In the genomic region with DNA sequence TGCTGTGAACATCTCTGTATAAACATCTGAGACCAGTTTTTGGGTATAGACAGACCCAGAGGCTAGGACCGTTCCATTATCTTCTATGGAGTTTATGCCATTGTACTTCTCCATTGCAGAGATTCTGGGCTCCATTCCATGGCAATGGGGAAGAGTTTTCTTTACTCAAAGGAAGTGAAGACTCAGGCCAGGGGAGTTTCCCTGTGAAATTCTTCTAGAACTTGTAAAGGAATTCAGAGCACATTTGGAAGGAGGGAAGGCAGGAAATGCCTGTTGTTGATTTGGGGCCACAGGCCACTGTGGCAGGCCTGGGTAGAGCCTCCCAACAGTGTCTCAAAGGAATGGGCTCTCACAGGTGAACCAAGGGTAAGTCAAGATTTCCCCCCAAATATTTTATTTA, we compare ENCODE assay signal across 13 mouse cellular contexts. TPM values are rescaled to one million over a fixed set of nuclear protein-coding genes. Genes with fewer than 3 reads are reported as not detected.
DNase-seq lines count a peak whose midpoint lies in the region; ATAC-seq and TF ChIP-seq lines count a peak whose summit lies in the region.
"Had no signal": no experiment of that assay in that cellular context is flagged by ENCODE, and none has a peak within 500 bp of the region (broad histone marks: within the 10 kb centered on the region; RNA-seq: fewer than 3 reads in every experiment).

No protein-coding gene starts in this region.

- no peak overlapping the region for H3K4me3 ChIP-seq in embryonic facial prominence, embryonic 13.5 days
- no peak overlapping the region for H3K4me3 ChIP-seq in embryonic facial prominence, embryonic 10.5 days
- H3K4me3 ChIP-seq in limb, embryonic 15.5 days = no peak overlapping the region
- no peak overlapping the region for H3K4me3 ChIP-seq in limb, embryonic 10.5 days
- H3K4me3 ChIP-seq in lung, postnatal 0 days (ENCODE audit: low read depth, low read length) = no peak overlapping the region
- H3K4me3 ChIP-seq: erythroblast, embryonic 14.5 days; liver, embryonic 13.5 days; midbrain, embryonic 12.5 days had no signal

- TF ChIP-seq EP300 in lung, postnatal 0 days (IDR thresholded peaks at IDR 0.05) = 0 out of 2 replicates have a peak, but pooled peaks have one; percentile 4

- no peak for DNase-seq in embryonic facial prominence, embryonic 10.5 days (ENCODE audit: low spot score)
- DNase-seq in limb, embryonic 10.5 days (ENCODE audit: low spot score) = no peak
- peak; percentile 76 for DNase-seq in adipocyte (ENCODE audit: low spot score)
- DNase-seq in lung, postnatal 0 days (ENCODE audit: low spot score) = peak; percentile 73
- no peak for DNase-seq in T-cell, adult 2 months (ENCODE audit: low spot score)
- no peak for DNase-seq in cerebellum, postnatal 14 days
- DNase-seq: adrenal gland, postnatal 36 days; liver, embryonic 13.5 days had no signal

- no peak for ATAC-seq in embryonic facial prominence, embryonic 13.5 days (ENCODE audit: insufficient number of reproducible peaks, insufficient read depth, low FRiP score, low TSS enrichment, low read depth)
- ATAC-seq in limb, embryonic 15.5 days (ENCODE audit: insufficient number of reproducible peaks, low FRiP score, low TSS enrichment, low read depth) = no peak
- ATAC-seq in lung, postnatal 0 days = no peak
- ATAC-seq: inflammation-experienced regulatory T-cells, adult 6 months had no signal

- no peak overlapping the region for H3K9ac ChIP-seq in embryonic facial prominence, embryonic 13.5 days
- no peak overlapping the region for H3K9ac ChIP-seq in limb, embryonic 15.5 days
- no peak overlapping the region for H3K9ac ChIP-seq in lung, postnatal 0 days (replicated peaks; ENCODE audit: low read depth)
- H3K9ac ChIP-seq: liver, embryonic 13.5 days; midbrain, embryonic 12.5 days had no signal

- H3K4me2 ChIP-seq in embryonic facial prominence, embryonic 13.5 days = no peak overlapping the region
- no peak overlapping the region for H3K4me2 ChIP-seq in limb, embryonic 15.5 days
- no peak overlapping the region for H3K4me2 ChIP-seq in lung, postnatal 0 days (replicated peaks; ENCODE audit: low read depth, low read length)
- H3K4me2 ChIP-seq: liver, embryonic 13.5 days; midbrain, embryonic 12.5 days had no signal

- 0 out of 2 replicates have a peak overlapping the region, but pooled peaks have one; percentile 69 for H3K27ac ChIP-seq in embryonic facial prominence, embryonic 13.5 days
- no peak overlapping the region for H3K27ac ChIP-seq in embryonic facial prominence, embryonic 10.5 days (replicated peaks)
- H3K27ac ChIP-seq in limb, embryonic 15.5 days = peak overlapping the region; percentile 85
- H3K27ac ChIP-seq in limb, embryonic 10.5 days = no peak overlapping the region
- peak overlapping the region; percentile 81 for H3K27ac ChIP-seq in lung, postnatal 0 days (ENCODE audit: low read length)
- H3K27ac ChIP-seq: midbrain, embryonic 12.5 days had no signal

- peaks cover 26% of the 10 kb centered on the region for H3K4me1 ChIP-seq in embryonic facial prominence, embryonic 13.5 days
- H3K4me1 ChIP-seq in embryonic facial prominence, embryonic 10.5 days = peaks cover 22% of the 10 kb centered on the region
- H3K4me1 ChIP-seq in limb, embryonic 15.5 days = peaks cover 26% of the 10 kb centered on the region
- peaks cover 7% of the 10 kb centered on the region; the same call in 1 of the 2 replicates for H3K4me1 ChIP-seq in limb, embryonic 10.5 days
- peaks cover 38% of the 10 kb centered on the region for H3K4me1 ChIP-seq in lung, postnatal 0 days (ENCODE audit: insufficient read depth, low read depth, low read length)
- H3K4me1 ChIP-seq: midbrain, embryonic 12.5 days had no signal

- no peaks in the 10 kb centered on the region for H3K27me3 ChIP-seq in embryonic facial prominence, embryonic 13.5 days
- no peaks in the 10 kb centered on the region for H3K27me3 ChIP-seq in embryonic facial prominence, embryonic 10.5 days (replicated peaks; ENCODE audit: low read depth, poor library complexity, severe bottlenecking)
- H3K27me3 ChIP-seq in limb, embryonic 15.5 days = no peaks in the 10 kb centered on the region
- no peaks in the 10 kb centered on the region for H3K27me3 ChIP-seq in limb, embryonic 10.5 days (ENCODE audit: low read depth, poor library complexity, severe bottlenecking)
- H3K27me3 ChIP-seq in lung, postnatal 0 days (replicated peaks; ENCODE audit: insufficient read depth, low read length) = no peaks in the 10 kb centered on the region
- H3K27me3 ChIP-seq: liver, embryonic 13.5 days; midbrain, embryonic 12.5 days had no signal

- no peak for TF ChIP-seq CTCF in lung, postnatal 0 days (IDR thresholded peaks at IDR 0.05)

- peaks cover 53% of the 10 kb centered on the region for H3K36me3 ChIP-seq in embryonic facial prominence, embryonic 13.5 days
- H3K36me3 ChIP-seq in embryonic facial prominence, embryonic 10.5 days (replicated peaks) = peaks cover 58% of the 10 kb centered on the region
- H3K36me3 ChIP-seq in limb, embryonic 15.5 days = peaks cover 53% of the 10 kb centered on the region
- peaks cover 57% of the 10 kb centered on the region for H3K36me3 ChIP-seq in limb, embryonic 10.5 days
- peaks cover 43% of the 10 kb centered on the region for H3K36me3 ChIP-seq in lung, postnatal 0 days (ENCODE audit: insufficient read depth, low read length)

- 69% methylated on average over 1 of the region's 1 CpGs for WGBS in embryonic facial prominence, embryonic 13.5 days
- 85% methylated on average over 1 of the region's 1 CpGs for WGBS in embryonic facial prominence, embryonic 10.5 days
- WGBS in limb, embryonic 15.5 days = 87% methylated on average over 1 of the region's 1 CpGs
- 90% methylated on average over 1 of the region's 1 CpGs for WGBS in limb, embryonic 10.5 days
- WGBS in lung, postnatal 0 days = 20% methylated on average over 1 of the region's 1 CpGs

- no peaks in the 10 kb centered on the region for H3K9me3 ChIP-seq in embryonic facial prominence, embryonic 13.5 days
- no peaks in the 10 kb centered on the region for H3K9me3 ChIP-seq in embryonic facial prominence, embryonic 10.5 days
- H3K9me3 ChIP-seq in limb, embryonic 15.5 days = no peaks in the 10 kb centered on the region
- H3K9me3 ChIP-seq in limb, embryonic 10.5 days (replicated peaks) = no peaks in the 10 kb centered on the region
- no peaks in the 10 kb centered on the region for H3K9me3 ChIP-seq in lung, postnatal 0 days (ENCODE audit: low read length)
- H3K9me3 ChIP-seq: liver, embryonic 13.5 days; midbrain, embryonic 12.5 days had no signal

RNA-seq across cellular contexts. Expression of a gene that starts 11.7 kb away (rescaled TPM):
- polyA plus RNA-seq in embryonic facial prominence, embryonic 13.5 days (2015; fragmentation: Nextera tagmentation; extraction: Ambion mirVana) = 15.6 and 17.1 TPM in 2 replicates
- 12.7 and 15.5 TPM in 2 replicates for polyA plus RNA-seq in embryonic facial prominence, embryonic 10.5 days (2016; fragmentation: Nextera tagmentation; extraction: Ambion mirVana)
- polyA plus RNA-seq in limb, embryonic 15.5 days (2015; fragmentation: Nextera tagmentation; extraction: Ambion mirVana) = 30.5 and 37.1 TPM in 2 replicates
- 10.3 and 13.4 TPM in 2 replicates for polyA plus RNA-seq in limb, embryonic 10.5 days (2016; fragmentation: Nextera tagmentation; extraction: Ambion mirVana)
- 29.5 and 35.9 TPM in 2 replicates for polyA plus RNA-seq in lung, postnatal 0 days (2015; fragmentation: Nextera tagmentation; extraction: Ambion mirVana)

Comparison
In these comparisons a context has a peak if more than half of its experiments do, and no peak if none do; other contexts are left out.
1. H3K27ac ChIP-seq: peak in embryonic facial prominence, embryonic 13.5 days (single experiment), limb, embryonic 15.5 days (single experiment) and lung, postnatal 0 days (single experiment); none in embryonic facial prominence, embryonic 10.5 days (single experiment) and limb, embryonic 10.5 days (single experiment).
2. DNase-seq: peak in adipocyte (single experiment) and lung, postnatal 0 days (single experiment); none in embryonic facial prominence, embryonic 10.5 days (single experiment), limb, embryonic 10.5 days (single experiment), T-cell, adult 2 months (single experiment) and cerebellum, postnatal 14 days (0 of 2).